Mouse (Mus musculus) MN1 (cell line): ENCODE results near the gene Snx20.

Source experiments
- DNase-seq: peaks from one replicate; pipeline ENCODE4 v3.0.0-alpha.2; 2016; ENCODE audit warnings: low spot score

Gene Snx20

GRCm38 (mm10) chr8:88642734-88643564 lies 7.0 kb upstream of the Snx20 start:
- DNase-seq, result no peak

GRCm38 (mm10) chr8:88638908-88639307 lies 3.0 kb upstream of the Snx20 start:
- no peak for DNase-seq

GRCm38 (mm10) chr8:88637092-88638000 lies 1.4 kb upstream of the Snx20 start:
- no peak for DNase-seq

GRCm38 (mm10) chr8:88633343-88633765 lies 2.6 kb downstream of the Snx20 start:
- DNase-seq, result no peak

GRCm38 (mm10) chr8:88631081-88631480 lies 4.8 kb downstream of the Snx20 start:
- DNase-seq, result peak; percentile 22

- no peak for DNase-seq
These were observed 5.7 kb downstream of the Snx20 start for GRCm38 (mm10) chr8:88630225-88630624.

- no peak for DNase-seq
These were observed 7.7 kb downstream of the Snx20 start for GRCm38 (mm10) chr8:88628001-88628774.

- no peak for DNase-seq
These were observed 8.5 kb downstream of the Snx20 start for GRCm38 (mm10) chr8:88627265-88627991.

GRCm38 (mm10) chr8:88626940-88627264 lies 9.0 kb downstream of the Snx20 start:
- no peak for DNase-seq

- DNase-seq, result no peak
These were observed 9.5 kb downstream of the Snx20 start for GRCm38 (mm10) chr8:88626433-88626832.

GRCm38 (mm10) chr8:88624276-88624675 lies 11.7 kb downstream of the Snx20 start:
- DNase-seq, result no peak

- no peak for DNase-seq
These were observed 12.6 kb downstream of the Snx20 start for GRCm38 (mm10) chr8:88623351-88623750.

GRCm38 (mm10) chr8:88621408-88621807 lies 14.5 kb downstream of the Snx20 start:
- peak; percentile 80 for DNase-seq

- no peak for DNase-seq
These were observed 15.0 kb downstream of the Snx20 start for GRCm38 (mm10) chr8:88620931-88621330.

- DNase-seq, result no peak
These were observed 16.4 kb downstream of the Snx20 start for GRCm38 (mm10) chr8:88619513-88619912.

GRCm38 (mm10) chr8:88618612-88619011 lies 17.3 kb downstream of the Snx20 start:
- DNase-seq, result no peak

GRCm38 (mm10) chr8:88614981-88615380 lies 20.9 kb downstream of the Snx20 start:
- DNase-seq, result no peak

- DNase-seq, result no peak
These were observed 25.7 kb downstream of the Snx20 start for GRCm38 (mm10) chr8:88610271-88610670.

- no peak for DNase-seq
These were observed 26.9 kb downstream of the Snx20 start for GRCm38 (mm10) chr8:88609036-88609435.

- DNase-seq, result peak; percentile 30
These were observed 30.4 kb downstream of the Snx20 start for GRCm38 (mm10) chr8:88605361-88606040.
